ENCODE assay signal across 21 mouse cellular contexts in genomic region chr19:55939090-55939489, GRCm38 (mm10).
DNase-seq lines count a peak whose midpoint lies in the region; ATAC-seq and TF ChIP-seq lines count a peak whose summit lies in the region.
"Had no signal": no experiment of that assay in that cellular context is flagged by ENCODE, and none has a peak within 500 bp of the region (broad histone marks: within the 10 kb centered on the region; RNA-seq: fewer than 3 reads in every experiment).

No protein-coding gene starts in this region.

- no peak for TF ChIP-seq CTCF in G1E (IDR thresholded peaks at IDR 0.05; ENCODE audit: low read depth, low read length)

- H3K4me3 ChIP-seq in heart, embryonic 11.5 days (ENCODE audit: low read depth, low read length) = no peak overlapping the region
- H3K4me3 ChIP-seq in G1E (ENCODE audit: low read depth, low read length) = peak overlapping the region; percentile 30; the same call in 1 of the 2 replicates
- peak overlapping the region; percentile 54 for H3K4me3 ChIP-seq in liver, embryonic 12.5 days
- H3K4me3 ChIP-seq: embryonic facial prominence, embryonic 13.5 days; hindbrain, embryonic 13.5 days; limb, embryonic 15.5 days; megakaryocyte, embryonic 14.5 days; midbrain, embryonic 15.5 days had no signal

- no peaks in the 10 kb centered on the region for H3K27me3 ChIP-seq in heart, embryonic 11.5 days (ENCODE audit: control insufficient read depth, insufficient read depth, low read length)
- no peaks in the 10 kb centered on the region for H3K27me3 ChIP-seq in G1E (ENCODE audit: insufficient read depth, low read length)
- no peaks in the 10 kb centered on the region for H3K27me3 ChIP-seq in liver, embryonic 12.5 days (replicated peaks)
- H3K27me3 ChIP-seq: embryonic facial prominence, embryonic 13.5 days; limb, embryonic 15.5 days; midbrain, embryonic 15.5 days had no signal

- no peaks in the 10 kb centered on the region for H3K9me3 ChIP-seq in heart, embryonic 11.5 days (replicated peaks; ENCODE audit: control insufficient read depth, low read length)
- peaks cover 2% of the 10 kb centered on the region for H3K9me3 ChIP-seq in G1E (replicated peaks)
- no peaks in the 10 kb centered on the region for H3K9me3 ChIP-seq in liver, embryonic 12.5 days (replicated peaks)
- H3K9me3 ChIP-seq: embryonic facial prominence, embryonic 13.5 days; hindbrain, embryonic 13.5 days; limb, embryonic 15.5 days; midbrain, embryonic 15.5 days had no signal

- no peaks in the 10 kb centered on the region for H3K36me3 ChIP-seq in heart, embryonic 11.5 days (ENCODE audit: control insufficient read depth, insufficient read depth, low read length)
- no peaks in the 10 kb centered on the region for H3K36me3 ChIP-seq in G1E (replicated peaks)
- peaks cover 3% of the 10 kb centered on the region; the same call in 1 of the 2 replicates for H3K36me3 ChIP-seq in liver, embryonic 12.5 days
- H3K36me3 ChIP-seq: embryonic facial prominence, embryonic 13.5 days; hindbrain, embryonic 13.5 days; limb, embryonic 15.5 days; midbrain, embryonic 15.5 days had no signal

- H3K4me2 ChIP-seq in heart, embryonic 11.5 days = peak overlapping the region; percentile 37
- H3K4me2 ChIP-seq in liver, embryonic 12.5 days = peak overlapping the region; percentile 70
- H3K4me2 ChIP-seq: embryonic facial prominence, embryonic 13.5 days; hindbrain, embryonic 13.5 days; limb, embryonic 15.5 days; midbrain, embryonic 15.5 days had no signal

- peak overlapping the region; percentile 75 for H3K27ac ChIP-seq in heart, embryonic 11.5 days (ENCODE audit: low read depth, low read length)
- peak overlapping the region; percentile 100 for H3K27ac ChIP-seq in liver, embryonic 12.5 days
- H3K27ac ChIP-seq: embryonic facial prominence, embryonic 13.5 days; hindbrain, embryonic 13.5 days; limb, embryonic 15.5 days; midbrain, embryonic 15.5 days had no signal

- peaks cover 5% of the 10 kb centered on the region; the same call in 1 of the 2 replicates for H3K4me1 ChIP-seq in heart, embryonic 11.5 days (ENCODE audit: control insufficient read depth, insufficient read depth, low read length)
- peaks cover 51% of the 10 kb centered on the region for H3K4me1 ChIP-seq in G1E (ENCODE audit: insufficient read depth, low read depth, low read length)
- peaks cover 84% of the 10 kb centered on the region for H3K4me1 ChIP-seq in liver, embryonic 12.5 days
- H3K4me1 ChIP-seq: megakaryocyte, embryonic 14.5 days had no signal

- no peak for ATAC-seq in heart, embryonic 11.5 days (replicated peaks; ENCODE audit: insufficient number of reproducible peaks, low FRiP score, low TSS enrichment)
- no peak for ATAC-seq in G1E (ENCODE audit: extremely low read depth, insufficient number of reproducible peaks, low FRiP score, poor library complexity, severe bottlenecking)
- peak; percentile 13; the same call in 1 of the 2 replicates for ATAC-seq in liver, embryonic 12.5 days
- ATAC-seq: midbrain, embryonic 15.5 days had no signal

- WGBS in heart, embryonic 11.5 days (ENCODE audit: insufficient replicate concordance) = 72% methylated on average over 5 of the region's 5 CpGs
- 35% methylated on average over 5 of the region's 5 CpGs for WGBS in liver, embryonic 12.5 days (ENCODE audit: insufficient replicate concordance)

- intact Hi-C loops in heart, postnatal 25 days (cut with DNase I) = no loop called here

- no peak for DNase-seq in heart, postnatal 25 days (ENCODE audit: low spot score)
- no peak for DNase-seq in G1E (ENCODE audit: low spot score)
- DNase-seq in c-Kit-negative CD71-positive TER-119-positive erythroid progenitor cells, embryonic 14.5 days (ENCODE audit: low read depth, low spot score) = peak; percentile 55
- DNase-seq in kidney, postnatal 25 days = no peak
- no peak for DNase-seq in right cerebral cortex, postnatal 36 days (ENCODE audit: low spot score in 2 of 2)
- DNase-seq in adrenal gland, postnatal 10 days = no peak
- DNase-seq: adrenal gland, adult 2 months; cerebellum, adult 11 months; cerebellum, postnatal 10 days; heart, adult 18-20 months; kidney, adult 11 months; layer of hippocampus, postnatal 36 days; lung, postnatal 10 days; thymus, postnatal 36 days had no signal

- peak overlapping the region; percentile 40; the same call in 1 of the 2 replicates for H3K9ac ChIP-seq in heart, embryonic 11.5 days (ENCODE audit: low read depth, low read length)
- H3K9ac ChIP-seq in liver, embryonic 12.5 days = peak overlapping the region; percentile 75
- H3K9ac ChIP-seq: embryonic facial prominence, embryonic 13.5 days; hindbrain, embryonic 13.5 days; limb, embryonic 15.5 days; midbrain, embryonic 15.5 days had no signal
